Mouse (Mus musculus): Measurements from ENCODE around the gene Hbp1.

DNA sequence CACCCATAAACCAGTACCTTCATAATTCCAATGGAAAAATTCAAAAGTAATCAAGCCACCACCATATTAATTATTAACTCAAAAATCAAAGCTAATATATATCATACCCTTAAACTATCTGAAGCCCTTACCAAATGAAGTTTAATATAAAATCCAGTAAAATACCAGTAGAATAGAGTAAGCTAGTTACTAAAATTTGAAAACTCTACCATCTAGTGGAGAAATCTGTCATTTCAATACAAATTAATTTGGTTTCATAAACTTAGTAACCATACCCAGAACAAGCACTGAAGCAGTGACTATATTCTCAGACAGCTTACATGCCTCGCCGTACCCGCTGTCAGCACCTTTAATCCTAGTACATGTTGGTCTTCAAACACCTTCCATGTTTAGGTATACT is 18.5 kb downstream of the Hbp1 start:
- TF ChIP-seq CTCF (IDR thresholded peaks at IDR 0.05; ENCODE audit: control insufficient read depth, insufficient read depth, insufficient read length) = no peak
- TF ChIP-seq MAX (IDR thresholded peaks at IDR 0.05) = no peak
- TF ChIP-seq MYOG (IDR thresholded peaks at IDR 0.05; ENCODE audit: control insufficient read depth, extremely low read depth, insufficient read length) = no peak

All from C2C12 (cell line).